Mouse (Mus musculus) neural tube, embryonic 15.5 days (tissue): ENCODE data around the gene Gm49391. TPM values are rescaled to one million over a fixed set of nuclear protein-coding genes. Genes with fewer than 3 reads are reported as not detected.
"Not testable (repeated sequence)": the region's sequence is repeated elsewhere in the genome, so short reads cannot be mapped to it uniquely, and the experiment has no call there.

Experiments used
- ATAC-seq: fragments of 200-750 bp; cut with Nextera tagmentation; 2 replicates; pipeline ENCODE4 v1.8.0; 2017; ENCODE audit warnings: mild to moderate bottlenecking, moderate TSS enrichment, moderate library complexity; ENCODE audit not compliant: low FRiP score
- H3K27ac ChIP-seq: fragments of 300-500 bp; sonication (generic); replicated peaks from 2 replicates; pipeline ENCODE4 v1.5.1; 2015; ENCODE audit warnings: mild to moderate bottlenecking, inconsistent platforms
- H3K27me3 ChIP-seq: fragments of 300-500 bp; sonication (generic); replicated peaks from 2 replicates; pipeline ENCODE4 v1.6.1; 2015; ENCODE audit warnings: inconsistent platforms
- H3K36me3 ChIP-seq: fragments of 300-500 bp; sonication (generic); 2 replicates; pipeline ENCODE4 v1.6.1; 2015; ENCODE audit warnings: inconsistent platforms
- H3K4me1 ChIP-seq: fragments of 300-500 bp; sonication (generic); 2 replicates; pipeline ENCODE4 v1.6.1; 2015; ENCODE audit warnings: inconsistent platforms
- H3K4me2 ChIP-seq: fragments of 300-500 bp; sonication (generic); 2 replicates; pipeline ENCODE4 v1.6.1; 2015; ENCODE audit warnings: inconsistent platforms, mild to moderate bottlenecking, moderate library complexity
- H3K4me3 ChIP-seq: fragments of 300-500 bp; sonication (generic); replicated peaks from 2 replicates; pipeline ENCODE4 v1.5.1; 2015; ENCODE audit warnings: mild to moderate bottlenecking, inconsistent platforms
- H3K9ac ChIP-seq: fragments of 300-500 bp; sonication (generic); replicated peaks from 2 replicates; pipeline ENCODE4 v1.6.1; 2015; ENCODE audit warnings: mild to moderate bottlenecking, inconsistent platforms
- H3K9me3 ChIP-seq: fragments of 300-500 bp; sonication (generic); replicated peaks from 2 replicates; pipeline ENCODE4 v1.6.1; 2016; ENCODE audit warnings: inconsistent platforms
- WGBS: fragments of 180-500 bp; shearing (Covaris S2); methylation state at CpG from one replicate; pipeline ENCODE4 v1.1.7; 2015; ENCODE audit warnings: mixed read lengths; 5-methylcytosine and 5-hydroxymethylcytosine counted together
- polyA plus RNA-seq: library from polyadenylated mRNA; unstranded; fragments of >200 nt; fragmentation: Nextera tagmentation; extraction: Ambion mirVana; gene quantifications from 2 replicates; pipeline ENCODE4 v1.2.1, GENCODE M21; 2015

Gene Gm49391
- polyA plus RNA-seq = 0.23 and 1.7 TPM in 2 replicates

DNA sequence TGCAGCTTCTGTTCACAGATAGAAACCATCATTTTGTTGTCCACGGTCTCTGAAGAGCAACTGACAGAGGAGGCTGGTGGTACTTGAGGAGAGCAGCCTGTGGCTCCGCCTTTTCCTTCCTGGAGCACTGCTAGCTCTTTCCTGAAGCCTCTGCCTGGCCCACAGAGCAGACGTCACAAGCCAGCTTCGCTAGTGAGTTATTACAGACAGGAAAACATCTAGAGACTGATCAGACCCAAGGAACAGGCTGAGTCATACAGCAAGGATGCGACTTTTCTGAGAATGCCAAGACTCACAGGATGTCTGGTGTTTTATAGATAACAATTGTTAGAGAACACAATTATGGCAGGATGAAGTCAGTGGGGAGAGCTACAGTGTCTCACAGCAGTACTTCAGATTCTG, at the start of gene Gm49391, which contains the start of gene Ctla2a:
TSS of gene Gm49391 (minus strand) at position 72 of the 402 bp plus-strand sequence.
TSS of gene Ctla2a (minus strand) at position 126 of the 402 bp plus-strand sequence.
- no peaks in the 10 kb centered on the region for H3K36me3 ChIP-seq
- no peaks in the 10 kb centered on the region for H3K9me3 ChIP-seq
- no peak within 1 kb of the TSS for H3K27ac ChIP-seq
- no peak within 1 kb of the TSS for H3K4me3 ChIP-seq
- H3K27me3 ChIP-seq = no peaks in the 10 kb centered on the region
- 70% methylated on average over 5 of the region's 5 CpGs for WGBS
- H3K4me2 ChIP-seq = no peak within 1 kb of the TSS
- H3K9ac ChIP-seq = no peak within 1 kb of the TSS
- no peaks in the 10 kb centered on the region for H3K4me1 ChIP-seq
- ATAC-seq = no peak

DNA sequence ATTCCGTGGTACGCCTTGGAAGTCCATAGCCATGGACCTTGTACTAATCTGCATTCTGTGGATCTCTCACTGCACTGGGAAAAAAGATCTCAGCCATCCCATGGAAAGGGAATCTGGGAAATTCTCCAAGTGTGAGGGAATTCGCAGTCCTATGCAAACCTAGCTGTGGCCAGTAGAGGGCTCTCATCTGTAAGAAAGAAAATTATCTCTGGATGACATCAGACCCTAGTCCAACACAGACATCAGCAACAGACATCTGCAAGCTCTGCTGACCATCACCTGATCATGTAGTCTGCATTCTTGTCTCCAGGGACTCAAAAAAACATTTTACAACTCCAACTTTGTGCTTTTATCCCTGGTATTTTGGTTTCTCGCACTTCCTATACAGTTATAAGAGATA, 35.9 kb upstream of the Gm49391 start:
- not testable (repeated sequence) for ATAC-seq, H3K36me3 ChIP-seq, H3K27ac ChIP-seq, H3K4me3 ChIP-seq, H3K9ac ChIP-seq, H3K27me3 ChIP-seq, H3K9me3 ChIP-seq, H3K4me1 ChIP-seq, H3K4me2 ChIP-seq
- WGBS = 68% methylated on average over 4 of the region's 4 CpGs

DNA sequence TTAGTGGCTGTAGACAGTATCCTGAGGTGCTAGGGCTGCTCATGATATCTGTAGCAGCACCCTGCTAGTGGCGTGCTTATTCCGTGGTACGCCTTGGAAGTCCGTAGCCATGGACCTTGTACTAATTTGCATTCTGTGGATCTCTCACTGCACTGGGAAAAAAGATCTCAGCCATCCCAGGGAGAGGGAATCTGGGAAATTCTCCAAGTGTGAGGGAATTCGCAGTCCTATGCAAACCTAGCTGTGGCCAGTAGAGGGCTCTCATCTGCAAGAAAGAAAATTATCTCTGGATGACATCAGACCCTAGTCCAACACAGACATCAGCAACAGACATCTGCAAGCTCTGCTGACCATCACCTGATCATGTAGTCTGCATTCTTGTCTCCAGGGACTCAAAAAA, 27.6 kb upstream of the Gm49391 start:
- not testable (repeated sequence) for H3K4me2 ChIP-seq, H3K9me3 ChIP-seq, H3K27ac ChIP-seq, H3K27me3 ChIP-seq, H3K4me3 ChIP-seq, H3K4me1 ChIP-seq, H3K9ac ChIP-seq, H3K36me3 ChIP-seq, ATAC-seq
- WGBS = 42% methylated on average over 4 of the region's 5 CpGs

DNA sequence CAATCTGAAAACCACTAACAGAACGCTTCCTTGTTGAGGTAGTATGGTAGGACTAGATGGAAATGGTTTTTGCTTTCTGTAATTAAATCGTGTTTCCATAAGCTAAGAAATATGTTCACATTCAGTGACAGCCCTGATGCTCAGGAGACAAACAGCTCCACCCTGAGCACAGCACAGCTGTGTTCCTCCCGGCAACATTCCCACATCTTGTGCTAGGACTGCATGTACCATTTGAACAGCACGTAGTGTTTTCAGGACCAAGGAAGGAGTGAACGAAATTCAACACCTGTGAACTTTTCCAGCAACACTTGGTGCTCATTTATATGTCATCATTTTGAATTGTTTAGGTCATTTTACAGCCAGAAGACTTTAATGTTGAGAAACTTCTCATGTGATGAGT, 25.3 kb upstream of the Gm49391 start:
- no peak overlapping the region for H3K4me2 ChIP-seq
- no peaks in the 10 kb centered on the region for H3K36me3 ChIP-seq
- no peak overlapping the region for H3K27ac ChIP-seq
- H3K4me3 ChIP-seq = no peak overlapping the region
- WGBS = 74% methylated on average over 5 of the region's 5 CpGs
- H3K4me1 ChIP-seq = no peaks in the 10 kb centered on the region
- H3K9me3 ChIP-seq = peaks cover 13% of the 10 kb centered on the region; the same call in 1 of the 2 replicates
- H3K9ac ChIP-seq = no peak overlapping the region
- no peaks in the 10 kb centered on the region for H3K27me3 ChIP-seq
- no peak for ATAC-seq

DNA sequence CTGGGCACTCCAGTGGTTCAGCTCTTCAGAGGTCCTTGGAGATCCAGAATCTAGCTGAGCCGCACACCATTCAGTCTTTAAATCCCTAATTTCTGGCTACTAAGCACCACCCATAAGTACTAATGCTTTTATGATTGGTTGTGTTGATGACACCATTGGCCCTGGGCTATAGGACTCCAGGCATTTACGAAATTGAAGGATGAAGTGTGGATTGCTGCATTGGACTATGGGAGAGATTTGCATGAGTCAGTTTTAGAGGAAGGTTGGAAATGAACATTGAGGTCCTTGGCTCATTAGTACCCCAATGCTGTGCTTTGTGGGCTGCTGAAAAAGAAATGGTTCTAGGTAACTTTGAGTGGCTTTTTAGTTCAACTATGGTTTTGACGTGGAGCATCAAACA, 5.5 kb upstream of the Gm49391 start, which contains the start of gene Tpbpa:
TSS of gene Tpbpa (minus strand) at position 101 of the 400 bp plus-strand sequence.
- WGBS = 78% methylated on average over 3 of the region's 3 CpGs
- not testable (repeated sequence) for H3K27ac ChIP-seq, H3K4me3 ChIP-seq, H3K36me3 ChIP-seq, H3K4me1 ChIP-seq, H3K4me2 ChIP-seq, H3K27me3 ChIP-seq, H3K9ac ChIP-seq, ATAC-seq
- peaks cover 11% of the 10 kb centered on the region; the same call in 1 of the 2 replicates for H3K9me3 ChIP-seq

DNA sequence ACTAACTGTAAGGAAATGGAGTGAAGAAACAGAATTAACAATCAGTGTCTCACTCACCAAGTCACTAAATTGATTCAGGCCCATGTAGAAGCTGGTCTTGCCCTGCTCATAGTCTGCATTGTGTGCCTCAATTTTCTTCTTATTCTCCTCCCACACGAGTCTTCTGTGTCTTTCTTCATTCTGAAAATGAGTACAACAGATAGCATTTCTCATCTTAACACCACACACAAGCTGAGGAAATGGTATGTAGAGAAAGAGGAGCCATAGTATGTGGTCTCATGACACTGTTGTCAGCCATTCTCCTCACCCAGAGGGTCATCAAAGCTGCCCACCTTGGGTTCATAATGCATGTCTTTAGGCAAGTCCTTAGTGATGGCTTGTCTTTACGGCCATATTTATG, 881 bp downstream of the Gm49391 start, which contains the start of gene Gm49393:
TSS of gene Gm49393 (minus strand) at position 101 of the 400 bp plus-strand sequence.
- not testable (repeated sequence) for H3K36me3 ChIP-seq, ATAC-seq, H3K4me1 ChIP-seq, H3K9ac ChIP-seq, H3K9me3 ChIP-seq, H3K4me2 ChIP-seq, H3K27ac ChIP-seq, H3K27me3 ChIP-seq, H3K4me3 ChIP-seq
- WGBS = 71% methylated on average over 2 of the region's 2 CpGs

DNA sequence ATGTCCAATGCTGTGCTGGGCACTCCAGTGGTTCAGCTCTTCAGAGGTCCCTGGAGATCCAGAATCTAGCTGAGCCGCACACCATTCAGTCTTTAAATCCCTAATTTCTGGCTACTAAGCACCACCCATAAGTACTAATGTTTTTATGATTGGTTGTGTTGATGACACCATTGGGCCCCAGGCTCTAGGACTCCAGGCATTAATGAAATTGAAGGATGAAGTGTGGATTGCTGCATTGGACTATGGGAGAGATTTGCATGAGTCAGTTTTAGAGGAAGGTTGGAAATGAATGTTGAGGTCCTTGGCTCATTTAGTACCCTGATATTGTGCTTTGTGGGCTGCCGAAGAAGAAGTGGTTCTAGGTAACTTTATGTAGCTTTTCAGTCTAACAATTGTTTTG, 31.6 kb downstream of the Gm49391 start, which contains the start of gene Tpbpb:
TSS of gene Tpbpb (minus strand) at position 101 of the 400 bp plus-strand sequence.
- not testable (repeated sequence) for H3K4me1 ChIP-seq, H3K27ac ChIP-seq, ATAC-seq, H3K27me3 ChIP-seq, H3K4me3 ChIP-seq, H3K9ac ChIP-seq, H3K36me3 ChIP-seq, H3K4me2 ChIP-seq, H3K9me3 ChIP-seq
- WGBS = 93% methylated on average over 2 of the region's 2 CpGs

DNA sequence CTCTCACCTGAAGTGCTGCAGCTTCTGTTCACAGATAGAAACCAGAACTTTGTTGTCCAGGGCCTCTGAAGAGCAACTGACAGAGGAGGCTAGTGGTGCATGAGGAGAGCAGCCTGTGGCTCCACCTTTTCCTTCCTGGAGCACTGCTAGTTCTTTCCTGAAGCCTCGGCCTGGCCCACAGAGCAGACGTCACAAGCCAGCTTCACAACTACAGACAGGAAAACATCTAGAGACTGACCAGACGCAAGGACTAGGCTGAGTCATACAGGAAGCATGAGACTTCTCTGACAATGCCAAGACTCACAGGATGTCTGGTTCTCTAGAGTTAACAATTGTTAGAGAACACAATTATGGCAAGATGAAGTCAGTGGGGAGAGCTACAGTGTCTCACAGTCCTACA, 39.0 kb downstream of the Gm49391 start, which contains the start of gene Ctla2b:
TSS of gene Ctla2b (minus strand) at position 120 of the 400 bp plus-strand sequence.
- no peak within 1 kb of the TSS for H3K4me3 ChIP-seq
- WGBS = 86% methylated on average over 3 of the region's 3 CpGs

DNA sequence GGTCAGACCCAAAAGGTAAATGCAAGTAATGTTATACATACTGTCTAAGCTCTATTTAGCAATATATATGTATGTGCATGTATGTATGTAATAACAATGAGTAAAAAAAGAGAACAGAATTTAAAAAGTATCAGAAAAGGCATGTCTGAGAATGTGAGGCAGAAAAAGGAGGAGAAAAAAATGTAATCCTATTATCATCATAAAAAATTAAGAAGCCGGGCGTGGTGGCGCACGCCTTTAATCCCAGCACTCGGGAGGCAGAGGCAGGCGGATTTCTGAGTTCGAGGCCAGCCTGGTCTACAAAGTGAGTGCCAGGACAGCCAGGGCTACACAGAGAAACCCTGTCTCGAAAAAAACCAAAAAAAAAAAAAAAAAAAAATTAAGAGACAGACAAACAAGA, 39.6 kb downstream of the Gm49391 start, which contains the start of gene Gm49392:
TSS of gene Gm49392 (minus strand) at position 101 of the 400 bp plus-strand sequence.
- not testable (repeated sequence) for ATAC-seq, H3K9ac ChIP-seq, H3K4me2 ChIP-seq, H3K36me3 ChIP-seq, H3K27ac ChIP-seq, H3K4me3 ChIP-seq, H3K9me3 ChIP-seq, H3K27me3 ChIP-seq, H3K4me1 ChIP-seq
- WGBS = 96% methylated on average over 7 of the region's 8 CpGs

More for the DNA sequence above, 39.0 kb downstream of the Gm49391 start, which contains the start of gene Ctla2b:
- Histone ChIP-seq H3K9me3 (no peaks in the 10 kb centered on the region), H3K4me1 (no peaks in the 10 kb centered on the region), H3K9ac (no peak within 1 kb of the TSS), H3K27me3 (no peaks in the 10 kb centered on the region), H3K27ac (no peak within 1 kb of the TSS), H3K4me2 (no peak within 1 kb of the TSS), H3K36me3 (no peaks in the 10 kb centered on the region)
- no peak for ATAC-seq

DNA sequence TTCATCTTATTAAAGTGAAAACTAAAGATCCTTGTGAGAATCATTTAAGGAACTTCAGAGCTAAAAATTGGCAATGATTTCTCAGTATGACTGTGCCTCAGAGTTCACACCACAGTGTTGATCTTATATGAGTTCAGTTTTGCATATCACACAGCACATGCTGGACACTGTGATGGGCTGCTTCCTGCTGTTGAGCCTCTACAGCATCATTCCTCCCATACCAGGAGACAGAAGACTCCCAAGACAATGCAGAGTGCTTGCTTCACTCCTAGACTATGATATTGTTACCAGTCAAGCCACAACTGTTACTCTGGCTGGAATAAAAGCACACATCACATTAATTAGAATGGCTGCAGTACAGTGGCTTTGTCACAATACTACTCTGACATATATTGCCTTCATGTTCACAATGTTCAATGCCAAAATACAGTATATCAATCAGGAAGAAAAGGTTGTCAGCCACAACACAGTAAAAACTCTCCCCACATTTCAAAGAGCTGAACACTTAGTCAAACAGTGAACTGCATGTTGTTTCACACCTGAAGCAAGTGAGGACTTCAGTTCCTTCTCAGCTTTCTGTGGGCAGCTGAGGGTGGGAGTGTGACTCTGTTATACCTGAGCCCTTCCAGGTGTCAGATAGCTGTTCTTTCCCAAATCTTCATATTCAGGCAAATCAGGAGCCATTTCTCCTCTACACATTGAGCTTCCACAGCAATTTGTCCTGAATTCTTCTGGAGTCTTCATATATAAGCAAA, 40.8 kb downstream of the Gm49391 start:
- no peak overlapping the region for H3K4me2 ChIP-seq
- H3K9me3 ChIP-seq = no peaks in the 10 kb centered on the region
- ATAC-seq = no peak
- no peaks in the 10 kb centered on the region for H3K36me3 ChIP-seq
- no peaks in the 10 kb centered on the region for H3K27me3 ChIP-seq
- H3K4me3 ChIP-seq = no peak overlapping the region
- no peak overlapping the region for H3K9ac ChIP-seq
- no peak overlapping the region for H3K27ac ChIP-seq
- H3K4me1 ChIP-seq = no peaks in the 10 kb centered on the region

DNA sequence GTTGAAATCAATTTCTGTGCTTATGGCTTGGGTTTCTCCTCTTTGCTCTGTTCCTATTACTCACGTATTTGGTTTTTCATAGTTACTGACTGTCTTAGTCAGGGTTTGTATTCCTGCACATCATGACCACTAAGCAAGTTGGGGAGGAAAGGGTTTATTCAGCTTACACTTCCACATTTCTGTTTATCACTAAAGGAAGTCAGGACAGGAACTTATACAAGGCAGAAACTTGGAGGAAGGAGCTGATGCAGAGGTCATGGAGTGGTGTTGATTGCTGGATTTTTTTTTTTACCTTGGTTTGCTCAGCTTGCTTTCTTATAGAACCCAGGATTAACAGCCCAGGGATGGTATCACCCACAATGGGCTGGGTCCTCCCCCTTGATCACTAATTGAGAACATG, 44.1 kb downstream of the Gm49391 start:
- ATAC-seq = no peak
- H3K27me3 ChIP-seq = no peaks in the 10 kb centered on the region
- no peaks in the 10 kb centered on the region for H3K36me3 ChIP-seq
- no peak overlapping the region for H3K9ac ChIP-seq
- no peaks in the 10 kb centered on the region for H3K4me1 ChIP-seq
- WGBS = 96% methylated on average over 1 of the region's 1 CpGs
- no peaks in the 10 kb centered on the region for H3K9me3 ChIP-seq
- H3K4me2 ChIP-seq = no peak overlapping the region
- no peak overlapping the region for H3K4me3 ChIP-seq
- no peak overlapping the region for H3K27ac ChIP-seq

DNA sequence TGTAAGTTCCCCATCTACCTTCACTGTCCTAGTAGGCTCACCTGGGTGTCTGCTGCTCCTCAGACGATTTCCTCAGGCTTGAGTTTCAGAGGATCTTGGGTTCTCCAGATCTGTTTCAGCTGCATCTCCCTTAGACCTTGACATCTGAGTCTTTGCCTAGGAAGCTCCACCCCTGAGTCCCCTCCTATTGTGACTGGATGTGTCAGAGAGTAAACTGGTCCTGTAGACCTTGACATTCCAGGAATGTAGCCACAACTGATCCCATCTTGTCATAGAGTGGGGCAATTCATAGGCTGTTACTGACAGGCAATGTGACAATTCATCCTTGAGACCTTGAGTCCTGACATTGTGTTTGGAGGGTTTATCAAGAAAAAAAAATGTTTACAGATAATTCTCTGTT, 72.1 kb downstream of the Gm49391 start, which contains the start of gene 4930486L24Rik:
TSS of gene 4930486L24Rik (minus strand) at position 195 of the 400 bp plus-strand sequence.
- Histone ChIP-seq H3K4me1 (no peaks in the 10 kb centered on the region), H3K9me3 (no peaks in the 10 kb centered on the region), H3K4me2 (no peak within 1 kb of the TSS), H3K36me3 (no peaks in the 10 kb centered on the region), H3K27ac (no peak within 1 kb of the TSS), H3K27me3 (no peaks in the 10 kb centered on the region), H3K9ac (no peak within 1 kb of the TSS), H3K4me3 (no peak within 1 kb of the TSS)
- no peak for ATAC-seq
- 70% methylated on average over 1 of the region's 1 CpGs for WGBS
